Mouse (Mus musculus): ENCODE results near the gene Tmem127.

The Tmem127 gene

DNA sequence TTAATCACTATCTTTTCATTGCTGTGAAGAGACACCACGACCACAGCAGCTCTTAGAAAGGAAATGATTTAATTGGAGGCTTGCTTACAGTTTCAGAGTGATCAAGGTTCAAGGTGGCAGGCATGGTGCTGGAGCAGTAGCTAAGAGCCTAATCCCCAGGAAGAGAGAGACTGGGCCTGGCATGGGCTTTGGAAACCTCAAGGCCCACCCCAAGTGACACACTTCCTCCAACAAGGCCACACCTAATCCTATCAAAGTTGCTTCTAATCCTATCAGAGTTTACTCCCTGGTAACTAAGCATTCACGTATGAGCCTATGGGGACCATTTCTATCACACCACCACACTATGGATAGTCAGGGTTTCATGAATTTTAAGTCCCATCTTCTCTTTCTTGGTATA is 62.5 kb downstream of the Tmem127 start:
- no peak for ATAC-seq (ENCODE audit: insufficient number of reproducible peaks, low FRiP score, low TSS enrichment)

DNA sequence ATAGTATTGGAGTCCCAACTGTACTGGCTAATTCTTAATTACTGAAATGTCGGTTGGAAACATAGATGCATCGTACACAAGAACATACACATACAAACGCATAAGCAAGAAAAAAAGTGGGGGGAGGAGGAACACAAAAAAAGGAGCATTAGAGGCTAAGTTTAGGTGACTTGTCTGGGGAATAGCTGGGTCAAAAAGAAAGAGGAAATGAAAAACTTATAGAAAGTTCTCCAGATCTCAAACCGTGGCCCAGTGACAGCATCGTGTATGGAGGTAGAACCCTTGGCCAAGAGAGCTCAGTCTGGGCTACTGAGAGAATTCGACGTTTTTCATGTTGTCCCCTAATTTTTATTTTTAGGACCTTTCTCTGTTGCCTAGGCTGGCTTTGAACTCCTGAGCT is 63.0 kb downstream of the Tmem127 start:
- ATAC-seq (ENCODE audit: insufficient number of reproducible peaks, low FRiP score, low TSS enrichment), result no peak
